Mouse (Mus musculus) neural tube, embryonic 13.5 days (tissue): ENCODE results near the gene 2210016L21Rik. TPM values are rescaled to one million over a fixed set of nuclear protein-coding genes. Genes with fewer than 3 reads are reported as not detected.
"Not testable (repeated sequence)": the region's sequence is repeated elsewhere in the genome, so short reads cannot be mapped to it uniquely, and the experiment has no call there.

ENCODE experiments used
- ATAC-seq: fragments of 200-750 bp; cut with Nextera tagmentation; 2 replicates; pipeline ENCODE4 v1.8.0; 2017; ENCODE audit warnings: low read depth, mild to moderate bottlenecking, moderate TSS enrichment, moderate library complexity
- H3K27ac ChIP-seq: fragments of 300-500 bp; sonication (generic); replicated peaks from 2 replicates; pipeline ENCODE4 v1.5.1; 2015; ENCODE audit warnings: moderate library complexity, mild to moderate bottlenecking, inconsistent platforms
- H3K27me3 ChIP-seq: fragments of 300-500 bp; sonication (generic); 2 replicates; pipeline ENCODE4 v1.6.1; 2015; ENCODE audit warnings: mild to moderate bottlenecking, inconsistent platforms
- H3K36me3 ChIP-seq: fragments of 300-500 bp; sonication (generic); 2 replicates; pipeline ENCODE4 v1.6.1; 2015; ENCODE audit warnings: mild to moderate bottlenecking, inconsistent platforms
- H3K4me1 ChIP-seq: fragments of 300-500 bp; sonication (generic); replicated peaks from 2 replicates; pipeline ENCODE4 v1.6.1; 2015; ENCODE audit warnings: inconsistent platforms
- H3K4me2 ChIP-seq: fragments of 300-500 bp; sonication (generic); 2 replicates; pipeline ENCODE4 v1.6.1; 2015; ENCODE audit warnings: inconsistent platforms, mild to moderate bottlenecking, moderate library complexity
- H3K4me3 ChIP-seq: fragments of 300-500 bp; sonication (generic); 2 replicates; pipeline ENCODE4 v1.5.1; 2015; ENCODE audit warnings: mild to moderate bottlenecking, inconsistent platforms
- H3K9ac ChIP-seq: fragments of 300-500 bp; sonication (generic); 2 replicates; pipeline ENCODE4 v1.6.1; 2015; ENCODE audit warnings: moderate library complexity, mild to moderate bottlenecking, inconsistent platforms
- H3K9me3 ChIP-seq: fragments of 300-500 bp; sonication (generic); 2 replicates; pipeline ENCODE4 v1.6.1; 2016; ENCODE audit warnings: inconsistent platforms
- WGBS: fragments of 180-500 bp; shearing (Covaris S2); methylation state at CpG from one replicate; pipeline ENCODE4 v1.1.7; 2015; 5-methylcytosine and 5-hydroxymethylcytosine counted together
- polyA plus RNA-seq: library from polyadenylated mRNA; unstranded; fragments of >200 nt; fragmentation: Nextera tagmentation; extraction: Ambion mirVana; gene quantifications from 2 replicates; pipeline ENCODE4 v1.2.1, GENCODE M21; 2015

The 2210016L21Rik gene
- polyA plus RNA-seq, 1 experiment from 2014 or later, result 111 TPM

DNA sequence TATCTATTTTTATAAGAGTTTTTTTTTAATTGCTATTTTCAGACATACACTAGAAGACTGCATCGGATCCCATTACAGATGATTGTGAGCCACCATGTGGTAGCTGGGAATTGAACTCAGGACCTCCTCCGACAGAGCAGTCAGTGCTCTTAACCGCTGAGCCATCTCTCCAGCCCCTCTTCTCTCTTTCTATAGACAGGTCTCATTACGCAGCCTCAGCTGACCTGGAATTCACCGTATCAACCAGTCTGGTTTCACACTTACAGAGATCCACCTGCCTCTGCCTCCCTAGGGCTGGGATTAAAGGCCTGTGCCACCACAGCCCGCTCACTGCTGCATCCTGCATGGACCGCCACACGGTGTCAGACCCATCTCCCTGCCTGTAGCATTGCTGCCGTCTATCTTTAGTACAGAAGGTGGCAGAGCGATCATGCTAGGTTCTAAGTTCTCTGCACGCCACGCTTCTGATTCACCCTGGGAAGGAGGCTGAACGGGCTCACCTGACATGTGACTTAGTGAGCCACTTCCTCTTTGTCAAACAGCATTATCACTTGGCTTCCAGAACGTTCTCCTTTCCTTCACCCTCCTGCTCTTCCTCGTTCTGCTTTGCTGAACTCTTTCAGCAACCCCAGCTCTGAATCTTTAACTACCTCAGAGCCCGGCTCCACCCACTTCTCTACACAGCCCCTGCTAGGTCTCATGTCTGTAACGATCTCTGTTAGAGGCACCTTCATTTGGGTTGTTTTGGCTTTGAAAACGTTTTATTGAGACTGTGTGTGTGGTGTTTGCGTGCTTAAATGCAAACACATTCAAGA is 20.2 kb upstream of the 2210016L21Rik start:
- 81% methylated on average over 19 of the region's 19 CpGs for WGBS

DNA sequence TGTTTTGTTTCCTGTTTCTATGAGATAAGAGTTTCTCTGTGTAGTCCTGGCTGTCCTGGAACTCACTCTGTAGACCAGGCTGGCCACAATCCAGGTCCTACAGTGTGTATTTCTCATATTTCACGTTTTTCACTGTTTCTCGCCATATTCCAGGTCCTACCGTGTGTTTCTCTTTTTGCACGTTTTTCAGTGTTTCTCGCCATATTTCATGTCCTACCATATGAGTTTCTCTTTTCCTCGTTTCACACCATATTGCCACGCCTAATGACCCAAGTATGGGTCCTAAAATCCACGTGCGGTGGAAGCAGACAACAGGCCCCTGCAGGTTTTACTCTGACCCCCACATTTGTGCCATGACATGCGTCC is 19.6 kb upstream of the 2210016L21Rik start:
- H3K4me2 ChIP-seq, result no peak overlapping the region
- H3K27ac ChIP-seq, result no peak overlapping the region
- ATAC-seq, result no peak
- H3K9ac ChIP-seq, result no peak overlapping the region
- H3K27me3 ChIP-seq, result no peaks in the 10 kb centered on the region
- no peaks in the 10 kb centered on the region for H3K36me3 ChIP-seq
- no peak overlapping the region for H3K4me3 ChIP-seq
- peaks cover 12% of the 10 kb centered on the region; the same call in 1 of the 2 replicates for H3K4me1 ChIP-seq
- 66% methylated on average over 10 of the region's 10 CpGs for WGBS
- H3K9me3 ChIP-seq, result no peaks in the 10 kb centered on the region

More for the DNA sequence above, 20.2 kb upstream of the 2210016L21Rik start:
- ATAC-seq, result no peak
- H3K4me1 ChIP-seq, result peaks cover 12% of the 10 kb centered on the region; the same call in 1 of the 2 replicates
- no peaks in the 10 kb centered on the region for H3K27me3 ChIP-seq
- no peak overlapping the region for H3K4me2 ChIP-seq
- no peak overlapping the region for H3K9ac ChIP-seq
- H3K4me3 ChIP-seq, result no peak overlapping the region
- H3K27ac ChIP-seq, result no peak overlapping the region
- H3K9me3 ChIP-seq, result no peaks in the 10 kb centered on the region
- H3K36me3 ChIP-seq, result no peaks in the 10 kb centered on the region

DNA sequence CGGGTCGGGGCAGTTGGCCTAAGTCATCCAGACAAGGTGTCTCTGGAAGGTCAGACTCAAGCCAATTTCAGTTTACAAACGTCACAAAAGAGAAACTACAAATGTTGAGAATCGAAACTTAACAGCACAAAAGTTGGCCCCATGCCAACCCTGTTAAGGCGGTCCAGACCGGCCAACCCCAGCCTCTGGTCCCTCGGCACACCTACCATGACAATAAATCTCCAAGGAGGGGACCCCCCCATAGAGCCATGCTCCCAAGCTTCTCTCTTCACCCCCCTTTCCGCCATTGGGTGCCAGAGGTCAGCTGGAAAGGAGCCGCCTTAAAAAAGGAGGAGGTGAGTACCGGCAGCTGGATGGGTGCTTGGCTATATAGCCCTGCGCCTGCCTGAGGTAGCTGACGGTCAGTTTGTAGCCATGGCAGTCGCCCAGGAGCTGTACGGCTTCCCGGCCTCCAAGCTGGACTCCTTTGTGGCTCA is 18.9 kb upstream of the 2210016L21Rik start, which contains the start of gene Oasl1:
Gene Oasl1, plus strand, starts transcription at position 243 of the 476 bp plus-strand sequence.
- Histone ChIP-seq H3K4me2 (peak within 1 kb of the TSS; percentile 41), H3K27me3 (no peaks in the 10 kb centered on the region), H3K27ac (no peak within 1 kb of the TSS), H3K4me1 (peaks cover 12% of the 10 kb centered on the region; the same call in 1 of the 2 replicates), H3K36me3 (no peaks in the 10 kb centered on the region), H3K9me3 (no peaks in the 10 kb centered on the region), H3K4me3 (0 out of 2 replicates have a peak within 1 kb of the TSS, but pooled peaks have one; percentile 3), H3K9ac (no peak within 1 kb of the TSS)
- 43% methylated on average over 15 of the region's 15 CpGs for WGBS
- no peak for ATAC-seq

DNA sequence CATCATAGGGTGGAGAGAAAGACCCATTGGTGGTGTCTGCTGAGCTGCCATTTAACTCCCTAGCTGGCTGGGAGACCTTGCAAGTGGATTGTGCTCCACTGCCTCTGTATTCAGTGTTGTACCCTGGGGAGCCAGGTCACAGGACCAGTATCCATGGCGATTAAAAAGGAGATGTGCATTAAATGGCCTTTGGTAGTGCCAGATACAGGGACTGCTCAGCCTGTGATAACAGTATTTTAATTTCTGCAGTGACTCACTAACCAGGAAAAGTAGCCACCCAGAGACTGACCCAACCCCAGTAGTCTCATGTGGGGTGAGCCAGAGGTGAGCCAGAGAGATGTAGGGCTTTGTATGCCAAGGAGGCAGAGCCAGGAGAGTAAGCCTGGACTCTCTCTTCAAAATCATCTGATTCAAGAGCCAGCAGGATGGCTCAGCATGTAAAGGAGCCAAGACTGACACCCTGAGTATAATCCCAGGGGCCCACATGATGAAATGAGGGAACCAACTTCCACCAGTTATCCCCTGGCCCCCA is 15.7 kb upstream of the 2210016L21Rik start:
- 63% methylated on average over 1 of the region's 1 CpGs for WGBS
- H3K9me3 ChIP-seq, result no peaks in the 10 kb centered on the region
- H3K27me3 ChIP-seq, result no peaks in the 10 kb centered on the region
- H3K4me3 ChIP-seq, result no peak overlapping the region
- ATAC-seq, result no peak
- peaks cover 12% of the 10 kb centered on the region; the same call in 1 of the 2 replicates for H3K4me1 ChIP-seq
- H3K9ac ChIP-seq, result no peak overlapping the region
- no peaks in the 10 kb centered on the region for H3K36me3 ChIP-seq
- no peak overlapping the region for H3K27ac ChIP-seq
- no peak overlapping the region for H3K4me2 ChIP-seq

DNA sequence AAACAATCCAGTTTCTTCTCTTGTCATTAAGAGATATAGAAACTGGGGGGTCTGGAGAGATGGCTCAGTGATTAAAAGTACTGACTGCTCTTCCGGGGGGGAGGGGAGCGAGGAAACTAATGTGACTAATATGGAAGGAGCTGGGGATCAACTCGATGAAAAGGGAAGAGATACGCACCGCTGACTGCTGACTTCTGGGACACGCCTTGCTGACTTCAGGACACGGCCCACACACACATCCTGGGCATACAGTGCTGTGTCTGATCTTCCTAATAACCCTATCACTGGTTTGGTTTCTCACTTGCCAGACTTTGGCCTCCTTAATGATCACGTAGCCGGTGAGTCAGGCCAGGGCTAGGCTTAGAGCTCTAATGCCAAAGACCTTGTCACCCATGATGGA is 15.2 kb upstream of the 2210016L21Rik start:
- H3K9ac ChIP-seq, result no peak overlapping the region
- no peak overlapping the region for H3K4me3 ChIP-seq
- H3K4me1 ChIP-seq, result peaks cover 12% of the 10 kb centered on the region; the same call in 1 of the 2 replicates
- H3K9me3 ChIP-seq, result peaks cover 3% of the 10 kb centered on the region; the same call in 1 of the 2 replicates
- no peak for ATAC-seq
- WGBS, result 83% methylated on average over 9 of the region's 9 CpGs
- no peak overlapping the region for H3K4me2 ChIP-seq
- H3K27ac ChIP-seq, result no peak overlapping the region
- H3K36me3 ChIP-seq, result no peaks in the 10 kb centered on the region
- no peaks in the 10 kb centered on the region for H3K27me3 ChIP-seq

- no peak overlapping the region for H3K4me3 ChIP-seq
- no peak for ATAC-seq
- no peak overlapping the region for H3K4me2 ChIP-seq
- 62% methylated on average over 5 of the region's 5 CpGs for WGBS
- no peaks in the 10 kb centered on the region for H3K27me3 ChIP-seq
- H3K9ac ChIP-seq, result no peak overlapping the region
- no peak overlapping the region for H3K27ac ChIP-seq
- H3K4me1 ChIP-seq, result peaks cover 7% of the 10 kb centered on the region
- H3K9me3 ChIP-seq, result peaks cover 3% of the 10 kb centered on the region; the same call in 1 of the 2 replicates
- no peaks in the 10 kb centered on the region for H3K36me3 ChIP-seq
Measured at GRCm38 (mm10) chr5:114931626-114932025, 10.3 kb upstream of the 2210016L21Rik start.

- 84% methylated on average over 8 of the region's 8 CpGs for WGBS
- Histone ChIP-seq H3K9me3 (peaks cover 3% of the 10 kb centered on the region; the same call in 1 of the 2 replicates), H3K9ac (no peak overlapping the region), H3K36me3 (no peaks in the 10 kb centered on the region), H3K4me1 (peaks cover 7% of the 10 kb centered on the region), H3K27me3 (no peaks in the 10 kb centered on the region), H3K4me3 (no peak overlapping the region), H3K4me2 (no peak overlapping the region), H3K27ac (no peak overlapping the region)
- ATAC-seq, result no peak
Measured at GRCm38 (mm10) chr5:114933206-114933605, 8.8 kb upstream of the 2210016L21Rik start.

DNA sequence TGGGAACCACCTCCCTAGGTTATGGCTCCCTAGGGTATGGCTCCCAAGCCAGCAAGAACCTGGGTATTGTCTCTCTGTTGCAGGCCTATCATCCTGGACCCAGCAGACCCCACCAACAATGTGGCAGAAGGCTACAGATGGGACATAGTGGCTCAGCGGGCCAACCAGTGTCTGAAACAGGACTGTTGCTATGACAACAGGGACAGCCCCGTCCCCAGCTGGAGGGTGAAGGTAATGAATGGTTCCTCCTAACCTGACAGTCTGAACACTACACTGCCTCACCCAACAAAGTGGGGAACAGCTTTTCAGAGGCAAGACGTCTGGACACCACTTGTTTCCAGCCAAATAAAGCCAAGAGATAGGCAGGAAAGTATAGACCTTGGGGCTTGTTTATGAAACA is 6.1 kb upstream of the 2210016L21Rik start:
- Histone ChIP-seq H3K27ac (no peak overlapping the region; the same call in 1 of the 2 replicates), H3K27me3 (no peaks in the 10 kb centered on the region), H3K9ac (no peak overlapping the region), H3K4me3 (no peak overlapping the region), H3K4me2 (no peak overlapping the region), H3K4me1 (peaks cover 7% of the 10 kb centered on the region), H3K36me3 (no peaks in the 10 kb centered on the region), H3K9me3 (peaks cover 3% of the 10 kb centered on the region; the same call in 1 of the 2 replicates)
- ATAC-seq, result 0 out of 2 replicates have a peak, but pooled peaks have one; percentile 27
- WGBS, result 7% methylated on average over 3 of the region's 3 CpGs

DNA sequence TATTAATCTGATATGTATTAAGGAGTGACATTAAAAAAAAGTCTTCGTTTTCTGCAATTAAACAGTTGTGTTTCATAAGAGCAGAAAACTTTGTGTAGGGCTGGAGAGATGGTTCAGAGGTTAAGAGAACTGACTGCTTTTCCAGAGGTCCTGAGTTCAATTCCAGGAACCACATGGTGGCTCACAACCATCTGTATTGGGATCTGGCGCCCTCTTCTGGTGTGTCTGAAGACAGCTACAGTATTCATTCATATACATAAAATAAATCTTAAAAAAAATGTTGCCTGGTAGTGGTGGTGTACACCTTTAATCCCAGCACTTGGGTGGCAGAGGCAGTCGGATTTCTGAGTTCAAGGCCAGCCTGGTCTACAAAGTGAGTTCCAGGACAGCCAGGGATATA is 820 bp upstream of the 2210016L21Rik start:
- not testable (repeated sequence) for H3K27ac ChIP-seq, H3K27me3 ChIP-seq, H3K9ac ChIP-seq, ATAC-seq, H3K4me3 ChIP-seq, H3K9me3 ChIP-seq, H3K36me3 ChIP-seq
- H3K4me1 ChIP-seq, result peaks cover 16% of the 10 kb centered on the region
- 58% methylated on average over 3 of the region's 3 CpGs for WGBS
- H3K4me2 ChIP-seq, result peak overlapping the region; percentile 66; the same call in 1 of the 2 replicates

DNA sequence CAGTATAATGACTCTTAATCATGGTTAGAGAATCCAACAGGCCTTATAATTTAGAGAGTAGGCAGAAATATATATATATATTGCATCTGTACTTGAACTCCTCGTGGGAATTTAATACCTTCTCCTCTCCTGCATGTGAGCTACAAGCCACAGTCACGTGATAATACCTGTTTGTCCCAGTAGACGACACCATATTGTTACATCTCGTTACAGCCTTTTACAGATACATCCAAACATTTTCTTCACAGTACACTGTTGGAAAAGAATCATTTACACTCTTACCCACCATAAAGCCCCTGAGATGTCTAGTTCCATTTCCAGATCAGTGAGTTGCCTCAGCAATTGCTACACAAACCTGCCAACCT is 790 bp downstream of the 2210016L21Rik start:
- H3K9ac ChIP-seq, result peak overlapping the region; percentile 95
- H3K4me2 ChIP-seq, result peak overlapping the region; percentile 66
- no peaks in the 10 kb centered on the region for H3K27me3 ChIP-seq
- H3K27ac ChIP-seq, result peak overlapping the region; percentile 93
- peaks cover 16% of the 10 kb centered on the region for H3K4me1 ChIP-seq
- 49% methylated on average over 4 of the region's 4 CpGs for WGBS
- H3K9me3 ChIP-seq, result no peaks in the 10 kb centered on the region
- peaks cover 23% of the 10 kb centered on the region for H3K36me3 ChIP-seq
- peak overlapping the region; percentile 88 for H3K4me3 ChIP-seq
- ATAC-seq, result no peak; the same call in 1 of the 2 replicates

DNA sequence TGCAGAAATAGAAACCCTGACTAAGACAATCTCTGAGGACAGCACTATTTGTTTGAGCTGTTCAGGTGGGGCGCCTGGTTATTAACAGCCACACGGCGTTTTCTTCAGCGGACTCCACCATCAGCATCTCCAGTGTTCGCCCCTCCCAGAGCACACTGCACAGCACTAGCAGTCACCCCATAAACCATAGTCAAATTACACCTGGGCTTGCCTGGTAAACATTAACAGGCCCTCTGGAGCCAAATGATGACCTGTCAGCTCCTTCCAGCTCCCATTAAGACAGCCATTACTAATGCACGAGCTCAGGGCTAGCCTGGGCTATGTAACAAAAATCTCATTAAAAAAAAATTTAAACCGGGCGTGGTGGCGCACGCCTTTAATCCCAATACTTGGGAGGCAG is 3.1 kb downstream of the 2210016L21Rik start:
- H3K4me1 ChIP-seq, result peaks cover 36% of the 10 kb centered on the region
- H3K9ac ChIP-seq, result no peak overlapping the region
- no peaks in the 10 kb centered on the region for H3K27me3 ChIP-seq
- 95% methylated on average over 10 of the region's 10 CpGs for WGBS
- no peak for ATAC-seq
- no peak overlapping the region for H3K27ac ChIP-seq
- no peak overlapping the region for H3K4me3 ChIP-seq
- H3K36me3 ChIP-seq, result peaks cover 44% of the 10 kb centered on the region
- no peak overlapping the region for H3K4me2 ChIP-seq
- H3K9me3 ChIP-seq, result no peaks in the 10 kb centered on the region

- Histone ChIP-seq H3K36me3 (peaks cover 46% of the 10 kb centered on the region), H3K4me2 (no peak overlapping the region), H3K9me3 (no peaks in the 10 kb centered on the region), H3K4me3 (no peak overlapping the region), H3K27me3 (no peaks in the 10 kb centered on the region), H3K4me1 (peaks cover 30% of the 10 kb centered on the region), H3K9ac (no peak overlapping the region), H3K27ac (peak overlapping the region; percentile 54; the same call in 1 of the 2 replicates)
- no peak for ATAC-seq
- 45% methylated on average over 6 of the region's 6 CpGs for WGBS
Measured at GRCm38 (mm10) chr5:114948891-114949290, 6.9 kb downstream of the 2210016L21Rik start.
